Mouse (Mus musculus): Measurements from ENCODE around the gene Fam53a. TPM values are rescaled to one million over a fixed set of nuclear protein-coding genes. Genes with fewer than 3 reads are reported as not detected.

The Fam53a gene
- polyA plus RNA-seq (2014; fragmentation: Illumina TruSeq; extraction: RNeasy Lipid Tissue Mini Kit (QIAGEN cat#74804); ENCODE audit: low read depth, low replicate concordance) = 22.2 TPM

DNA sequence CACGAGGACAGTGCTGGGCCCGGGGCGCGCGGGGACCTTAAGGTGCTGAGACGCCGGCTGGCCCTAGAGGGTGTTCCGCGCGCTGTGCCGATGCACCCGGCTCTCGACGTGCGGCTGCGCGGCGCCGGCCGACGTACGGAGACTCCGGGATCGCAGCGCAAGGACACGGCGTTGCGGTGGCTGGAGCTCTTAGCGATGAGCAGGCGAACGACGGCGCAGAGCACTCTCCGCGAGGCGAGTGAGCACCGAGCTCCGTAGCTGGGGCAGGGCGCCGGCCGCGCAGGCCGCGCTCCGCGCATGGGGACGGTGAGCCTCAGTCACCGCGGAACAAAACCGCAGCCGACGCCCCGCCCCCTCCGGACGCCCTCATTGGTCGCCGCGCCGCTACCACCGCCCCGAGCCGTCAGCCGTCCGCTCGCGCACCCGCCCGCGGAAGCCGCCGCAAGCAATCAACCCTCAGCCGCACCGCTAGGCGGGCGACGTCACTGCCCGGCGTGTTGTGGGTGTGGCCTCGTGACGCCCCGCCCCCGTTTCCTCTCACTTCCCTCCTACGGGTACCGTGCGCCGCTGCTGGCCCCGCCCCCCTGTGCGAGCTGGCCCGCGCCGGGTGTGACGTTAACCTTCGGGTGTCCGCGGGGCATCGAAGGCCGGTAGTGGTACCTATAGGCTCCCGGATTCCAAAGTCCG lies at the start of gene Fam53a, which contains the start of gene Gm9903:
TSS of gene Fam53a (minus strand) at position 335 of the 687 bp plus-strand sequence.
TSS of gene Gm9903 (plus strand) at position 625 of the 687 bp plus-strand sequence.

DNA sequence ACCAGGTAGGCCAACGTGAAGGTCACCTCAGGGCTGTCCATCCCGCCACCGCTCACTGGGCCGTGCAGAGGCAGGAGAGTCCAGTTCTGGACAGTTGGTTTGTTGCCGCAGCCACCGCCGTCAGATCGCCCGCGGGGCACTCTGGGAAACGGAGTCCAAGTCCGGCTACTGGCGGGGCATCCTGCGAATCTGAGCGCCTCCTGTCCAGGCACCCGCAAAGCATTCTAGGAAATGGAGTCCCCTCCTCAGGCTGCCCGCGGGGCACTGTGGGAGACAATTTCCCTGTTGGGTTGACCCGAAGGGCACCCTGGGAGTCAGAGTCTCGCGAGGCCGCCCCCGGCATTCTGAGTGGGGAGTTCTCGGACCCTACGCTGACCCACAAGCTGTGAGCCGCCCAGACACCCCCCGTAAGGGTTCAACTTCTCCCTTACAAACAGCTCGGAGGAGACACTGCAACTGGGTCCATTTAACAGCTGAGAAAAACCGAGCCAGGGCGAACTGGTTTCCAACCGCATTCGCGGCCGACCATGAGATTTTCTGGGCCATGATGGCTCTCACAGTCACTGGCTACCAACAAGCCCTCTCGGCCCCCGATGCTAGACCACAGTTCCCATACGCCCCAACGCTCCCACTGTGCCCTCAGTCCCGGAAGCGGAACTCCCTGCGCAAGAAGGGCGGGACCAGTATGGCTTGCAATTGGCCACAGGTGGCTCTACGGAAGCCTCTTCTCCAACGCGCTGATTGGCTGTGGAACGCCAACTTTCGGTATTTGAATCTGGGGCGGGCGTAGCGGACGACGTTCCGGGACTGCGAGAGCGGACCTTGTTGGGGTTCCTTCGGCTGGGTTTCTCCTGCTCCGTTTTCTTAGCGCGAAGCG lies 28.6 kb upstream of the Fam53a start, which contains the start of the genes Tacc3 and Tmem129:
TSS of gene Tacc3 (plus strand) at position 342 of the 877 bp plus-strand sequence.
TSS of gene Tmem129 (minus strand) at position 630 of the 877 bp plus-strand sequence.

GRCm38 (mm10) chr5:33651921-33652782 lies 22.7 kb upstream of the Fam53a start, which contains the start of gene Slbp:
Slbp (minus strand) TSS chr5:33652574.

Other genes starting within 250 kb of the Fam53a start
- gene Nkx1-1, start 195.7 kb downstream of the Fam53a start, polyA plus RNA-seq (2014; fragmentation: Illumina TruSeq; extraction: RNeasy Lipid Tissue Mini Kit (QIAGEN cat#74804); ENCODE audit: low read depth, low replicate concordance) = not detected
- 2.2 TPM for gene Gm9903, start 290 bp upstream of the Fam53a start, polyA plus RNA-seq (2014; fragmentation: Illumina TruSeq; extraction: RNeasy Lipid Tissue Mini Kit (QIAGEN cat#74804); ENCODE audit: low read depth, low replicate concordance)
- gene Slbp, start 22.9 kb upstream of the Fam53a start, polyA plus RNA-seq (2014; fragmentation: Illumina TruSeq; extraction: RNeasy Lipid Tissue Mini Kit (QIAGEN cat#74804); ENCODE audit: low read depth, low replicate concordance) = 30.3 TPM
- 8.8 TPM for gene Tacc3, start 28.5 kb upstream of the Fam53a start, polyA plus RNA-seq (2014; fragmentation: Illumina TruSeq; extraction: RNeasy Lipid Tissue Mini Kit (QIAGEN cat#74804); ENCODE audit: low read depth, low replicate concordance)
- gene Tmem129, start 28.8 kb upstream of the Fam53a start, polyA plus RNA-seq (2014; fragmentation: Illumina TruSeq; extraction: RNeasy Lipid Tissue Mini Kit (QIAGEN cat#74804); ENCODE audit: low read depth, low replicate concordance) = 23.4 TPM
- 14.7 TPM for gene Fgfr3, start 92.0 kb upstream of the Fam53a start, polyA plus RNA-seq (2014; fragmentation: Illumina TruSeq; extraction: RNeasy Lipid Tissue Mini Kit (QIAGEN cat#74804); ENCODE audit: low read depth, low replicate concordance)
- 40.9 TPM for gene Letm1, start 153.2 kb upstream of the Fam53a start, polyA plus RNA-seq (2014; fragmentation: Illumina TruSeq; extraction: RNeasy Lipid Tissue Mini Kit (QIAGEN cat#74804); ENCODE audit: low read depth, low replicate concordance)
- 27.4 TPM for gene Nsd2, start 191.1 kb upstream of the Fam53a start, polyA plus RNA-seq (2014; fragmentation: Illumina TruSeq; extraction: RNeasy Lipid Tissue Mini Kit (QIAGEN cat#74804); ENCODE audit: low read depth, low replicate concordance)

All from adipose tissue, adult 10 weeks (tissue).